Mouse (Mus musculus) adipocyte (in vitro differentiated cells): ENCODE measurements around the gene Olfr1286.

ENCODE experiments used
- DNase-seq: peaks from one replicate; pipeline ENCODE4 v3.0.0-alpha.2; 2016; ENCODE audit warnings: low spot score

Gene Olfr1286

GRCm38 (mm10) chr2:111422931-111423330 lies at the start of gene Olfr1286:
Gene Olfr1286, minus strand, starts transcription at chr2:111423115.
- DNase-seq, result no peak

- DNase-seq, result no peak
These were observed 25.9 kb upstream of the Olfr1286 start, which contains the start of gene Olfr1287 for GRCm38 (mm10) chr2:111448842-111449241. Gene Olfr1287, plus strand, starts transcription at chr2:111449142.

DNA sequence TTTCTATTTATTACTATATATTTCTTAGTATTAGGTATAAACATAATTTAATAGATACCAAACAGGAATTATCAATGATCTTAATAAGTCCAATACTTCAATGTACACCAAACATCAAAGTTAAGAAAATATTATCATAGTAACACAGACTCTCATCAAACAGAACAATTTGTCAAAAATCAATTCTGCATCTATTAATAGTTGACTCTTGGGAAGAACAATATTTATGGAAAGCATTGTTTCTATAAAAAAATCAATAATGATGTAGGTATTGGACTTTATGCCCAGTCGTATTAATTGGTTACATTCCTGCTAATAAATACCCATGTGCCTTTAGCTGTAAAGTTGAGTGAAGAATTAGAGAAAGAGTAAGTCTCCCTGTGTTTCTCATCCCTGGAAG lies 47.7 kb downstream of the Olfr1286 start, which contains the start of gene Olfr1284:
Olfr1284 (plus strand) TSS at position 301 of the 400 bp plus-strand sequence.
- DNase-seq, result no peak
